Mouse (Mus musculus) layer of hippocampus, adult 11-12 months (tissue): ENCODE data around the gene AC109138.7.
"Not testable (repeated sequence)": the region's sequence is repeated elsewhere in the genome, so short reads cannot be mapped to it uniquely, and the experiment has no call there.

Experiments used
- DNase-seq: peaks from one replicate; pipeline ENCODE4 v3.0.0; 2022; ENCODE audit warnings: low spot score

AC109138.7 gene

DNA sequence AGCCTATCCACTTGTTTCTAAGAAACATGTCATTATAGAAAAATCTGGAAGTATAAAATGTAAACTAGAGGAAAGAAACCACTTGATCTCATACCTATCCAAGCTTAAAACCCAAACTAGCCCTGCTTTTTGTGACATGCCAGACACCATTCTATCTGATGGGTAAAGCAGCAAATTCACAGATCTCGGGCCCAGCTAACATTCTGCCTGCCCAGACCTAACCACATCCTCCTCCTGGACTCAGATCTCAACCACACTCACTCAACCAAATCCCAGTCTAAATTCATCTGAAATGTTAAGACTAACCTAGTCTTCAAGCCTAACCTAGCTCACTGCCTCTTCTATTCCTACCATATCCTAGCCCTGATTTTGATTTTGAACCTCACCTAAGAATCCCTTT, 4.6 kb downstream of the AC109138.7 start:
- DNase-seq, result no peak

DNA sequence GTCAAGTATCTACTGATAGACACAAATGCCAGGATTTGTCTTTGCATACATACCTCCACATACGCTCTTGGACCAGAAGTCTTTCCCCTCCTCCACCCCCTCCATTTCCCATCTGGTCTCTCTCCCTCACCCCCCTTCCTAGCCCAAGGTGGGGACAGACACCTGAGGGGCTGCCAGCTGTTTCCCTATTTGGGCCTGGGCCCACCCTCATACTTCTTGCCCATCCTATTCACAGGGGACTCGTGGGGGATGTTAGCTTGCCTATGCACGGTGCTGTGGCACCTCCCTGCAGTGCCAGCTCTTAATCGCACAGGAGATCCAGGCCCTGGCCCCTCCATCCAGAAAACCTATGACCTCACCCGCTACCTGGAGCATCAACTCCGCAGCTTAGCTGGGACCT, 5.8 kb downstream of the AC109138.7 start:
- DNase-seq, result no peak

DNA sequence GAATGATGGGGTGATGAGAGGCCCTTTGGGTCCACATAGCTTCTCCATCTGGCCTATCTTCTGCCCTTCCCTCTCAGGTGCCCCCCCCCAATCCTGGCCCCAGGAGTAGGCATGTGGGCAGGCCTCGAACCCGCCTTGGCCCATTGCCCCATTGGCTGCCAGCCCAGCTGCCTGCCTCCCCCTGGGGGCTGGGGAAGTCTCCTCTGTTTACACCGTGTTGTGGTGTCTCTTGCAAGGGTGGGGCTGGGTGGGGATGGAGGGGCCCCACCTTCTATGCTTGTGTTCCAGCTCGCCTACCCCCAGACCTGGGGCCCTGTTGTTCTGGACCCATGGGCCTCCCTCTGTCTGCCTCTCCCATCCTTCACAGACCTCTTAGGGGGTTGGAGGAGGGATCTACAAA, 6.3 kb downstream of the AC109138.7 start:
- no peak for DNase-seq

DNA sequence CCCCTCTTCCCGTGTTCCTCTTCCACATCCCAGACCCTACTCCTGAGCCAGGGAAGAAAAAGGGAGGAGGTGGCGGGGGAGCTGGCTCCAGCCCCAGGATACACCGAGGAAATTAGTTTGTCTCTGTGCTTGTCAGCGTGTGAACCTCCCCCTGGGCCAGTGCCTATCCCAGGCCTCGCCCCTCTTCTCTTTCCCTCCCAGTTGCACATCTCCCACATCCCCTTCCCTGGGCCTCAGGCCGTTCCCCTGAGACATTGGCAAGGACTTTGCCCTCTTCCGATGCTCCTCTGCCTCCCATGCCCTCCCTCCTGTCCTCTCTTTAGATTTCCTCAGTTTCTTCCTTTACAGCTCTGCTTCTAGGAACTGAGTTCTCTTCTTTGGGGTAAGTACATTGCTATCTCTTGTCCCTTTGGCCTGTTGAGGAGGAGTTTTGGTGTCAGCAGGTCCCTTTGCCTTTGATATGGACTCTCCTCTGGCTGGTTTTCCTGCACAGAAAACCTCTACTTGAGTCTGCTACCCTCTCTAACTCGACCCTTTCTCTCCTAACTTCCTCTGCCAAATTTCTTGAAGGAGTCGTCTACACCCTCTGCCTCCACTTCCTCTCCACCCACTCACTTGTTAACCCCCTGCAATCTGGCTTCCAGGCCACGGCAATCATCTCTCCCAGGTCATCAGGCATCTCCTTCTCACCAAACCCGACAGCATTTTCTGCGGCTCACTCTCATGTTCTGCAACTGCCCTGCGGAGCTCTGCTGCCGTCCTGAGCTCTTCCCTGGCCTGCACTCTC, 7.0 kb downstream of the AC109138.7 start:
- DNase-seq, result no peak

DNA sequence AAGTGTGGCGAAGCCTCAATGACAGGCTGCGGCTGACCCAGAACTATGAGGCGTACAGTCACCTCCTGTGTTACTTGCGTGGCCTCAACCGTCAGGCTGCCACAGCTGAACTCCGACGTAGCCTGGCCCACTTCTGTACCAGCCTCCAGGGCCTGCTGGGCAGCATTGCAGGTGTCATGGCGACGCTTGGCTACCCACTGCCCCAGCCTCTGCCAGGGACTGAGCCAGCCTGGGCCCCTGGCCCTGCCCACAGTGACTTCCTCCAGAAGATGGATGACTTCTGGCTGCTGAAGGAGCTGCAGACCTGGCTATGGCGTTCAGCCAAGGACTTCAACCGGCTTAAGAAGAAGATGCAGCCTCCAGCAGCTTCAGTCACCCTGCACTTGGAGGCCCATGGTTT, 8.0 kb downstream of the AC109138.7 start:
- no peak for DNase-seq

DNA sequence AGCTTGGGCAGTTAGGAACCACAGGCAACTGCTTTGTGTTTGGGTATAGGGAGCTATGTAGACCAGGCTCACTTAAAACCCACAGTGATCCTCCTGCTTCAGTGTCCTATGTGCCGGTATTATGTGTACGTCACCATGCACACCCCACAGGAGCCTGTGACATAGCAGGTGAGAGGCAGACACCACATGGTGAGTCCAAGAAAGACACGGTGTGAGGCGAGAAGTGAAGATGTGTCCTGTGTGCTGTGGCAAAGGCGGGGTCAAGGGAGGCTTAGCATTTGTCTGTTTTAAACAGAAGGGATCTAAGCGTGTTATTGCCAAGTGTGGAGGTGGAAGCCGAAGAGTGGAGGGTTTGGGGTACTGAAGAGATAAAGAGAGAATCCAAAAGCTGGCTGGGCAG, 12.6 kb downstream of the AC109138.7 start:
- DNase-seq, result no peak

DNA sequence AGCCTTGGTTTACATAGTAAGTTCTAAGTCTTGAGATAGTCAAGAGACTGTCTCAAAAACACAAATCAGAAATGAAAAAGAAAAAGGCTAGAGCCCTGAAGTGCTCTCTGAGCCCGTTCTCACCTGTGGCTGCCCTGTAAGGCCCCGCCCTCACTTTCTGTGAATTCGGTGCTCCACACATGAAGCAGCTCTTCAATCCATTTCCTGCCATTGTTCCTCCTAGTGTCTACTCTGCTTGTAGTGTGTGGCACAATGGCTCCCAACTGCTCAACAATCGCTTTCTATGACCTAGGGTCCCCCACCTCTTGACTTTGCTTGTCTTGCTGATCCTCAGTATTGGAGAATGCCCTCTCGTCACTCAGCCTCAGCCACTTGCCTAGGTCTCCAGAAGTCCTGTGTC, 13.3 kb downstream of the AC109138.7 start:
- DNase-seq, result no peak

DNA sequence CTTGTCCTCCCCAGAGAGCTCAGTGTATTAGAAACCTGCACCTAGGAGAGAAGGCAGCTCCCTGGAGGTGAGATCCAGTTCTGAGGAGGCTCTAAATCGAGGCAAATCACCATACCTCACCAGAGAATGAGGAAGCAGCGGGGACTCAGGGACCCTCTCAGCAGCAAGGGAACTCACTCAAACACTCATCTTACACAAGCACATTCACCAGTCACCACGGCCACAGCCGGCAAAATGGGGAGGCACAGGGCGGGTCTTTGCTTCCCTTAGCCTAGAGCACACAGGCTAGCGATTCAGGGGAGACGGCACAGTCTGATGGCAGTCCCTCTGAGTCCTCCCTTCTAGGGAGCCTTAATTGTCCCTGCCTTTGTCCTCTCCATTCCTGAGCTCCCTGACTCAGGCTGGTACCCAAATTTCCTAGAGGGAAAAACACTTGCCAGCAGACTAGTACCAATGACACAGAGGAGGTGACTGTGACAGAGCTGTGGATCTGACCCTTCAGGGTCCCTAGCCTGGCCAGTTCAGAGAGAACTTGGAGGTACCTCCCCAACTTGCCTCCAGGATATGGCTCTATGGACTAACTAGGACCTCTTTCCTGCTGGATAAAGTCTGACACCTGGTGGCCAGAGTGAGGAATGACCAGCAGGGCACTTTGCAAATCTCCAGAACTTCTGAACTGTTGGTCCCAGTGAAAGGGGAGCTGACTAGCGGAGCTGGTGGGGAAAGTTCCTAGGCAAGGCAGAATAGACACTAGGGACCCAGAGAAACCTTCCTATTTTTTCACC, 13.9 kb downstream of the AC109138.7 start:
- peak; percentile 75 for DNase-seq

DNA sequence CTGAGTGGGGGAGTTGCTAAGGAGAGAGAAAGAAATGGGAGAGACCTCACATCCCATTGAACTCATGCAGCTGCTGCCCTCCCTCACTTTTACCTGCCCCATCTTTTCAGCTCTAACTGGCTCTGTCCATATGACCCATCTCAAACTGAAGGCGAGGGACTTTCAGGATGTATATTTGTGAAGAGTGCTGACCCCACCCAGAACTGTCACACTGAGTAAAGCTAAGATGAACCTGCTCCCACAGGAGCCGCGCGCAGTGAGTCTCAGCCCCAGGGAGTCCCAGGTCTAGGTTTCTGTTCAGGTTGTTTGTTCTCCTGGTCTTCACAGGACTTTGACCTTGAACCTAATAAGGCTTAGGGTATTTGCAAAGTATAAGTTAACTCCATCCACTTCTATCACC, 14.7 kb downstream of the AC109138.7 start:
- DNase-seq, result no peak

DNA sequence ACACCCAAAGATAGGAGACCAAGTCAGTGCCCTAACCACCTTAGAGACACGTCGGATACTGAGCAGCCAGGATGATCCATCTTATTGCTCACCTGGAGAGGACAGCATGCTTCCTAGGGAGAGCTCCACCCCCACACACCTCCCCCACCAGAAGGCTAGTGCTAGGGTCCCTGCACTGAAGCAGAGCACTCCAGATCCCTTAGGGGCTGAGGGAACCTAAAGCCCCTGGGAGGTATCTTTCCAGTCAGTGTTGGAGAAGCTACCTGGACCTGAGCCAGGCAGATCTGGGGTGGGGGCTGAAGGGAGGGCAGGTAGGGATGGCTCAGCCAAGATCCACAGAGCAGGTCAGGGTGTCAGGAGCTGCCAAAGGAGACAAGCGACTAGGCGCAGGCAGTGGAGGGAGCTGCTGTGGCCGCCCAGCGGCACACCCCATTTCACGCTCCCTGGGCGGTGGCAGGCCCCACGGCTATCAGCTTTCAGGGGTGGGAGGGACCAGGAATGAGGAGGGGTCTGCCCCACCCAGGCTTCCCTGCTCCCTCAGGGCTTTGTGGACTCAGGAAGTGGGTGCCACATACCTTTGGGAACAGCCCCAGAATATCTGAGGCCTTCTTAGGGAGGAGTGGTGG, 15.4 kb downstream of the AC109138.7 start:
- no peak for DNase-seq

DNA sequence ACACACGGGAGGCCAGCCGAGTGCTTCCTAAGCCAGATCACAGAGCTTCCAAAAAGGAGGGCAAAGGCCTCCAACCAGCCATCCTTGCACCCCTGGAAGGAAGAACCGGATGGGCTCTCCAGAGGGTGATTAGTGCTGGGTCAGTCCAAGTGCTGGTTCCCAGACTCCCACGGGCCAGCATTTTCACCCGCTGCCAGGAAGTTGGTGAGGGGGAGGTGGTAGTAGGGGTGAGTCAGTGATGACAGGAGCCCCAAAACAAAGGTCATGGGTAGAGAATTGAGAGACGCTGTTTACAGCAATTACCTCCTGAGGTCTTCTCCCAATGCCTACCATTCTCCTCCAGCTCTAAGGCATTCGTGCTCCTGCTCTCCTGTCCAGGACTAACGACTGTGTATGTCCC, 16.3 kb downstream of the AC109138.7 start:
- DNase-seq, result no peak

DNA sequence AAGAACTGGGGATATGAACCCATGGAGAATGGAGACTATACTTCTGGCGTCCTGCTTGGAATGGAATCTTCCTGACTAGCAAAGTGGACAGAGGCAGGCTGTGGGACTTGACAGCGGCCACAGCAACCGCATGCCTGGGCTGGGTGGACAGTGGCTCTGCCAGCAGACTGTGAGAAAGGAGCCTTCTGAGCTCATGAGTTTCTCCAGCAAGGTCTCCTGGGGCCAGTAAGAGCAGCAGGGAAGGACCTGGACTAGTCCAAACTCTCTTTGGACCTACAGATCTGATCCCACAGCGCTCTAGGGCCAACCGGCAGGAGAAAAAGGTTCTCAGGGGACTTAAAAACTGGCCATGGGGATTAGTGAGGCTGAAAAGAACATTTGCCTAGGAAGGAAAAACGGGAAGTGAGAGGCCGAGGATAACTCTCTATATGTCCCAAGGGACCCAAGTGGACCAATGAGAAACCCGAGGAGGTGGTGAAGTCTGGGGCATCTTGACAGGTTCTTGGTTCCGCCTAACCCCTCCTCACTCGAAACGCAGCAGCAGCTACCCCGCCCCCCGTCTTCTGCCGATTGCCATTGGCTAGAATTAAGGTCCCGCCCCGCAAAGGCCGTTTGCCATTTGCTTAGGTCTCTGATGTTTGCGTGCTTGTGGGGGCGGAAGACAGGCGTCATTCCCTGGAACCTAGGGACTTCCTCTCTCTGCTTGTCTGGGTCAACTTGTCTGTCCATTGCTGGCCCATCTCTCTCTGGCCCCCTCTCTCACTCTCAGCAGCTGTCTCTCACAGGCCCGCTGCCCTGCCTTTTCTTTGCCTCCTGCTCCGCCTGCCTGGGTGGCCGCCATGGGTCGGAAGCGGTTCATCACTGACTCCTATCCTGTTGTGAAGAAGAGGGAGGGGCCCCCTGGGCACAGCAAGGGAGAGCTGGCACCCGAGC, 17.4 kb downstream of the AC109138.7 start, which contains the start of gene Pold4:
Pold4 (plus strand) TSS at position 647 of the 933 bp plus-strand sequence.
- DNase-seq, result peak; percentile 99

DNA sequence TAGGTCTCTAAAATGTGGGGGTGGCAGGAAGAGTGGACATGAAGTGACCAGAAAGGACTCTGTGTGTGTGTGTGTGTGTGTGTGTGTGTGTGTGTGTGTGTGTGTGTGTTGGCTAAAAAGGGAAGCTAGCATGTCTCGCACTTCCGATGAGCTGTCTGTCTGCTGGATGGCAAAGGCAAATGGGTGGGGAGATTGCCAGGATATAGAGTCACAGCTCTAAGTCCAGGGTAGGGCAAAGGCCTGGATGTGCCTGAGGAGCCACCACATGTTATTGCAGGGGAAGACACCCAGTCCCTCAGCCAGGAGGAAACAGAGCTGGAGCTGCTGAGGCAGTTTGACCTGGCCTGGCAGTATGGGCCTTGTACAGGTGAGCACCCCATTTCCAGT, 18.0 kb downstream of the AC109138.7 start:
- peak; percentile 68 for DNase-seq

DNA sequence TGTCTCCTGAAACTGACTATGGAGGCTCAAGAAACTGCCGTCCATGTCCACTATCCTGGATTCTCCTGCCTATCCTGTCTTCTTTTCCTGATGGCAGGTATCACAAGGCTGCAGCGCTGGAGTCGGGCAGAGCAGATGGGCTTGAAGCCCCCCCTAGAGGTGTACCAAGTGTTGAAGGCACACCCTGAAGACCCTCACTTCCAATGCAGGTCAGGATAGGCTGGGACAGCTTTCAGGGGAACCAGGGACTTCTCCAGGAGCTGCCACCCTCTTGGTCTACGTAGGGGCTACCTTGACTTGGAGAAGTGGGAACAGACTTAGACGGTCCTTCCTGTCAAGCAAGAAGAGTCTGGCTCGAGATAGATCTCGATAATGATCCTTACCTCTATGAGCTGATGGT, 18.5 kb downstream of the AC109138.7 start:
- no peak for DNase-seq

DNA sequence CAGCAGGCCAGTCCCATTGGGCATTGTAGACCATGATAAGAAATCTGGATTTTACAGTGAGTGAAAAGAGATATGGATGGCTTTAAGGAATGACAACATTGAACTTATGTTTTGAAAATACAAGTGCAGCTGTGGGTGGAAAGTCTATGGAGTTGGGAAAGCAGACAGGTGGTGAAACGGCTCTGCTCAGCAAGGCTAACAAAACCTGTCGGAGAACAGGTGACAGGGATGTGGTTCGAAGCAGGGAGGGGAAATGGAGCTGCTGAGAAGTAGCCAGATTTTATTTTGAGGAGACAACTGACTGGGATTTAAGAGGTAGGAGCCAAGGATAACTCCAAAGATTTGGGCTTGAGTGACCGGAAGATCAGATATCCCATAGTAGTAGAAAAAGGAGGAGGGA, 20.4 kb downstream of the AC109138.7 start:
- DNase-seq, result no peak

DNA sequence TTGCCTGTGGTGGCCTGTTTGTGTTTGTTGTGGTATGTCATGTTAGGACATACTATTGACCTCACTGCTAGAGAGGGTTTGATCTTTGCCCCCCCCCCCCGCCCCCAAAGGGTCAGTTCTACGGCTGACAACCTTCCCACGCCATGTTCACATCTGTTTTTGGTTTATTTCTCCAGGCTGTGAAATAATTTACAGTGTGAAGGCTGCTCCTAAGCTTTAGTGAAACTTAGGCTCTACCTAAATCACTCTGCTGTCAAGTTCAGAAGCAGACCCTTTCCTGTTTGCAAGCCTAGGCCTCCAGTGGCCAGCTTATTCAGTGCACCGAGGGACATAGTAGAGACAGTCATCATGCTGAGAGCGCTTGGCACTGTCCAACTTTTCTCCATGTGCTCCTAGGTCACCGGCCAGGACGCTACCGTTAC, 26.1 kb downstream of the AC109138.7 start:
- DNase-seq, result no peak

DNA sequence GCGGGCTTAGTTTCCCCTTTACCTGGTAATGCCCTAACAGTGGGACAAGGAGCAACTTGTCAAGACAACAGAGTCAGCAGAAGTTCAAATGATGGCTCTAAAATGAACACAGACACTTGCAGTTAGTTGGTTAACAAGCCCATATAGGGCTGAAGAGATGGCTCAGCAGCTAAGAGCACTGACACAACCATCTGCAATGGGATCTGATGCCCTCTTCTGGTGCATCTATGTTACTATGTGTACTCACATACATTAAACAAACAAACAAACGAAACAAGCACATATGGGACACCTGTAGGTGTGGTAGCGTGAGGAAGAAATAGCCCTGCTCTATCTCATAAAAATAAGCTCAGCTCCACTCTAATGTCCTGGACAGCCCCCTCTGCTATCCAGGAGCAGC, 28.3 kb downstream of the AC109138.7 start:
- no peak for DNase-seq

DNA sequence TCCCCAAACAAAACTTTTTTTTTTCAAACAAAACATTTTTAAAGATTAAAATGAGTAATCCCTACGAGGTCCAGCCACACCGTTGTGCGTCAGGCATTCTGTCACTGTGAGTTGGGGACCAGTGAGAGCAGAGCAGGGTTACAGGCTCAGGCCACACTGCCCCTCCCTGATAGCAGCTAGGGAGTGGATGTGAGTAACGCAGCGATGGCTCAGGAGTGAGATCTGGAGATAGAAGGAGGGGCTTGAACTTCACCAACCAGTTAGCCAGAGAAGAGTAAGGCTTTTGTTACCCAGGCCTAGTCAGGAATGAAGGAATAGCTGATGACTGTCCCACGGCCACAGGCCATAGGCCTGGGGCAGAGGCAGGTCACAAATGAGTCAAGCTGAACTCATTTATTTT, 30.6 kb downstream of the AC109138.7 start:
- DNase-seq, result no peak

DNA sequence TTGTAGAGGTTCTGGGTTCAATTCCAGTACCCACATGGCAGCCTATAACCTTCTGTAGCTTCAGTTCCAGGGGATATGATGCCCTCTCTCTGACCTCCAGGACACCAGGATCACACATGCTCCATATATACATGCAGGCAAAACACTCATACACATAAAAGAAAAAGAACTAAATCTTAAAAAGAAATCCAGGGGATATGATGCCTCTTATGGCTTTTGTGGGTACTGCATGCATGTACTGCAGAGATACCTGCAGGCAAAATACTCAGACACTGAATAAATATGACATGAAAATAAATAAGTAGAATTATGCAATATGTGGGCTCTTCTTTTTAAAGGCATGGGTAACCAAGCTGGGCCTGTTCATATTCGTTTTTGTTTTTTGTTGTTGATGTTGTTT, 32.9 kb downstream of the AC109138.7 start:
- no peak for DNase-seq

DNA sequence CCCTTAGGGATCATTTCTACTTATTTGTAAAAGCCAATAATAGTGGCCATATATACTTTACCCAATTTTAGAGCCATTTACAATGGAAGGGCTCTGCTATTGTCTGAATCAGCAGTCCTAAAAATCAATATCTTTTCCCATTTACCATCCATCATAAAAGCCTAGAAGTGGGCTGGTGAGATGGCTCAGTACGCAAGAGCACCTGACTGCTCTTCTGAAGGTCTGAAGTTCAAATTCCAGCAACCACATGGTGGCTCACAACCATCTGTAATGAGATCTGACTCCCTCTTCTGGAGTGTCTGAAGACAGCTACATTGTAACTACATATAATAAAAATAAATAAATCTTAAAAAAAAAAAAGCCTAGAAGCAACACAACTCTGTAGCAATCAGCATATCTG, 34.5 kb downstream of the AC109138.7 start:
- DNase-seq, result not testable (repeated sequence)

DNA sequence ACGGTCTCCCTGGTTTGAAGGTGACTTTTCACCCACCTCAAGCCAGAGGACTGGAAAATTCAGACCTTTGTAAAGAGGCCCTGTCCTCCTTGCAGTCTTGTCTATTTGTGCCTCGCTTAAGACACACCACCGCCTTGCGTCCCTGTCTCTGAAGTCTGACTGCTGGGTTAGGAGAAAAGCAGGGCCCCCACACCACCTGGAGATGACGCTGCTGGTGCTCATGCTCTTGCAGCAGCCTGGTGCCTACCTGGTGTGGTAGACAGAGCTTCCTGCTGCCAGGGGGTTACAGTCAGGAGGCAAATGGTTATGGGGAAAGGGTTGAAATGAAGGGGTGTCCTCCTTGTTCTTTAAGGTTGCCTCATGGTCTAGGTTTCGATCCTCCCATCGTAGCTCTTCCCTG, 40.1 kb downstream of the AC109138.7 start:
- DNase-seq, result no peak
